Mouse (Mus musculus): ENCODE measurements at regions not wholly inside any gene's neighbourhood (a gene's known extent, or its start where the extent isn't known, plus 50 kb on each side); places are given as distances from the start of the nearest gene placed in this dataset.
A peak's percentile ranks its signal among the peaks of the same experiment; 100 is the strongest.

- ATAC-seq (ENCODE audit: low FRiP score, low read depth) (no peak), DNase-seq (ENCODE audit: low spot score) (no peak)
- Histone ChIP-seq H3K9me3 (ENCODE audit: control insufficient read depth, low read length) (no peaks in the 10 kb centered on the region), H3K4me2 (replicated peaks; ENCODE audit: low read depth, low read length, severe bottlenecking) (peak overlapping the region; percentile 31), H3K9ac (ENCODE audit: low read depth, low read length, severe bottlenecking) (no peak overlapping the region), H3K4me1 (ENCODE audit: control insufficient read depth, insufficient read depth, low read length) (peaks cover 16% of the 10 kb centered on the region), H3K27ac (replicated peaks; ENCODE audit: low read depth, low read length) (peak overlapping the region; percentile 45), H3K27me3 (ENCODE audit: control insufficient read depth, insufficient read depth, low read length) (no peaks in the 10 kb centered on the region), H3K4me3 (replicated peaks; ENCODE audit: low read length) (peak overlapping the region; percentile 7; the same call in 1 of the 2 replicates), H3K36me3 (ENCODE audit: control insufficient read depth, insufficient read depth, low read length) (no peaks in the 10 kb centered on the region)
- TF ChIP-seq POLR2A (IDR thresholded peaks at IDR 0.05; ENCODE audit: borderline replicate concordance, extremely low read depth, insufficient read depth, insufficient read length): no peak
- WGBS: 55% methylated on average over 1 of the region's 1 CpGs
These were observed 166.1 kb upstream of the Ubash3b start for GRCm38 (mm10) chr9:41327561-41327960.

- peak; percentile 71 for ATAC-seq (ENCODE audit: low FRiP score, low read depth)
- TF ChIP-seq POLR2A (IDR thresholded peaks at IDR 0.05; ENCODE audit: borderline replicate concordance, extremely low read depth, insufficient read depth, insufficient read length): no peak
- peaks cover 16% of the 10 kb centered on the region for H3K4me1 ChIP-seq (ENCODE audit: control insufficient read depth, insufficient read depth, low read length)
- no peaks in the 10 kb centered on the region for H3K27me3 ChIP-seq (ENCODE audit: control insufficient read depth, insufficient read depth, low read length)
- 0 out of 2 replicates have a peak overlapping the region, but pooled peaks have one; percentile 7 for H3K4me3 ChIP-seq (replicated peaks; ENCODE audit: low read length)
- DNase-seq (ENCODE audit: low spot score): peak; percentile 79
- WGBS: 21% methylated on average over 10 of the region's 10 CpGs
- peak overlapping the region; percentile 31 for H3K4me2 ChIP-seq (replicated peaks; ENCODE audit: low read depth, low read length, severe bottlenecking)
- no peaks in the 10 kb centered on the region for H3K9me3 ChIP-seq (ENCODE audit: control insufficient read depth, low read length)
- H3K27ac ChIP-seq (replicated peaks; ENCODE audit: low read depth, low read length): peak overlapping the region; percentile 45
- no peak overlapping the region for H3K9ac ChIP-seq (ENCODE audit: low read depth, low read length, severe bottlenecking)
- H3K36me3 ChIP-seq (ENCODE audit: control insufficient read depth, insufficient read depth, low read length): no peaks in the 10 kb centered on the region
These were observed 165.5 kb upstream of the Ubash3b start for GRCm38 (mm10) chr9:41326772-41327560.

- H3K36me3 ChIP-seq (ENCODE audit: control insufficient read depth, insufficient read depth, low read length): no peaks in the 10 kb centered on the region
- H3K4me3 ChIP-seq (replicated peaks; ENCODE audit: low read length): no peak overlapping the region
- H3K4me1 ChIP-seq (ENCODE audit: control insufficient read depth, insufficient read depth, low read length): peaks cover 3% of the 10 kb centered on the region; the same call in 1 of the 2 replicates
- TF ChIP-seq POLR2A (IDR thresholded peaks at IDR 0.05; ENCODE audit: borderline replicate concordance, extremely low read depth, insufficient read depth, insufficient read length): no peak
- no peak overlapping the region for H3K4me2 ChIP-seq (replicated peaks; ENCODE audit: low read depth, low read length, severe bottlenecking)
- no peaks in the 10 kb centered on the region for H3K27me3 ChIP-seq (ENCODE audit: control insufficient read depth, insufficient read depth, low read length)
- ATAC-seq (ENCODE audit: low FRiP score, low read depth) (no peak), DNase-seq (ENCODE audit: low spot score) (no peak)
- no peaks in the 10 kb centered on the region for H3K9me3 ChIP-seq (ENCODE audit: control insufficient read depth, low read length)
- WGBS: 55% methylated on average over 7 of the region's 7 CpGs
- no peak overlapping the region for H3K27ac ChIP-seq (replicated peaks; ENCODE audit: low read depth, low read length)
- H3K9ac ChIP-seq (ENCODE audit: low read depth, low read length, severe bottlenecking): no peak overlapping the region
These were observed 160.0 kb upstream of the Ubash3b start for GRCm38 (mm10) chr9:41321521-41321920.

GRCm38 (mm10) chr9:41319066-41319465 lies 157.6 kb upstream of the Ubash3b start:
- TF ChIP-seq POLR2A (IDR thresholded peaks at IDR 0.05; ENCODE audit: borderline replicate concordance, extremely low read depth, insufficient read depth, insufficient read length): no peak
- no peak overlapping the region for H3K4me3 ChIP-seq (replicated peaks; ENCODE audit: low read length)
- DNase-seq (ENCODE audit: low spot score): no peak
- H3K27me3 ChIP-seq (ENCODE audit: control insufficient read depth, insufficient read depth, low read length): no peaks in the 10 kb centered on the region
- H3K9ac ChIP-seq (ENCODE audit: low read depth, low read length, severe bottlenecking): no peak overlapping the region
- H3K4me2 ChIP-seq (replicated peaks; ENCODE audit: low read depth, low read length, severe bottlenecking): no peak overlapping the region
- H3K4me1 ChIP-seq (ENCODE audit: control insufficient read depth, insufficient read depth, low read length): no peaks in the 10 kb centered on the region
- ATAC-seq (ENCODE audit: low FRiP score, low read depth): no peak
- no peaks in the 10 kb centered on the region for H3K36me3 ChIP-seq (ENCODE audit: control insufficient read depth, insufficient read depth, low read length)
- WGBS: 67% methylated on average over 2 of the region's 2 CpGs
- H3K27ac ChIP-seq (replicated peaks; ENCODE audit: low read depth, low read length): no peak overlapping the region
- no peaks in the 10 kb centered on the region for H3K9me3 ChIP-seq (ENCODE audit: control insufficient read depth, low read length)

- Histone ChIP-seq H3K4me2 (replicated peaks; ENCODE audit: low read depth, low read length, severe bottlenecking) (no peak overlapping the region), H3K27ac (replicated peaks; ENCODE audit: low read depth, low read length) (no peak overlapping the region), H3K9me3 (ENCODE audit: control insufficient read depth, low read length) (no peaks in the 10 kb centered on the region), H3K27me3 (ENCODE audit: control insufficient read depth, insufficient read depth, low read length) (no peaks in the 10 kb centered on the region), H3K4me1 (ENCODE audit: control insufficient read depth, insufficient read depth, low read length) (peaks cover 5% of the 10 kb centered on the region; the same call in 1 of the 2 replicates), H3K4me3 (replicated peaks; ENCODE audit: low read length) (no peak overlapping the region), H3K9ac (ENCODE audit: low read depth, low read length, severe bottlenecking) (no peak overlapping the region), H3K36me3 (ENCODE audit: control insufficient read depth, insufficient read depth, low read length) (no peaks in the 10 kb centered on the region)
- no peak for TF ChIP-seq POLR2A (IDR thresholded peaks at IDR 0.05; ENCODE audit: borderline replicate concordance, extremely low read depth, insufficient read depth, insufficient read length)
- DNase-seq (ENCODE audit: low spot score) (no peak), ATAC-seq (ENCODE audit: low FRiP score, low read depth) (no peak)
These were observed 144.7 kb upstream of the Ubash3b start for GRCm38 (mm10) chr9:41306229-41306628.

All from limb, embryonic 14.5 days (tissue).